Mouse (Mus musculus) megakaryocyte progenitor cell, adult 5-6 weeks (primary cell): ENCODE measurements around the gene Mfsd5. TPM values are rescaled to one million over a fixed set of nuclear protein-coding genes. Genes with fewer than 3 reads are reported as not detected.

Experiments used
- total RNA-seq, 2 experiments: library from RNA; stranded (forward) in 1 of 2; stranded (reverse) in 1 of 2; fragments of 157-497, 149-512 nt in 1 of 2; fragments of 200-1000 nt in 1 of 2; gene quantifications; 2 replicates each; pipeline versions ENCODE4 v1.2.3 to v1.2.4; 2015 to 2017

Mfsd5 gene
- total RNA-seq, 2 experiments from 2014 or later: 25.5 to 28.2 TPM

Other genes starting within 250 kb of the Mfsd5 start
- 163 and 180 TPM in 2 replicates for gene Eif4b, start 205.7 kb upstream of the Mfsd5 start, total RNA-seq (2015)
- 394 and 459 TPM in 2 replicates for gene Eif4b, start 205.7 kb upstream of the Mfsd5 start, total RNA-seq (2017)
- not detected in 2 replicates for gene Tns2, start 179.0 kb upstream of the Mfsd5 start, total RNA-seq (2015)
- gene Tns2, start 179.0 kb upstream of the Mfsd5 start, total RNA-seq (2017): not detected in 2 replicates
- 2.9 and 3.2 TPM in 2 replicates for gene Spryd3, start 143.2 kb upstream of the Mfsd5 start, total RNA-seq (2015)
- 11.5 and 17.9 TPM in 2 replicates for gene Spryd3, start 143.2 kb upstream of the Mfsd5 start, total RNA-seq (2017)
- gene Igfbp6, start 135.1 kb upstream of the Mfsd5 start, total RNA-seq (2015): not detected in 2 replicates
- gene Igfbp6, start 135.1 kb upstream of the Mfsd5 start, total RNA-seq (2017): not detected in 2 replicates
- gene Soat2, start 128.9 kb upstream of the Mfsd5 start, total RNA-seq (2015): 0.73 and 1.9 TPM in 2 replicates
- gene Soat2, start 128.9 kb upstream of the Mfsd5 start, total RNA-seq (2017): 1.2 and 3.3 TPM in 2 replicates
- 19.7 and 28.7 TPM in 2 replicates for gene Zfp740, start 76.2 kb upstream of the Mfsd5 start, total RNA-seq (2015)
- 28.3 and 29.5 TPM in 2 replicates for gene Zfp740, start 76.2 kb upstream of the Mfsd5 start, total RNA-seq (2017)
- gene Csad, start 74.7 kb upstream of the Mfsd5 start, total RNA-seq (2015): 6.3 and 10.2 TPM in 2 replicates
- gene Csad, start 74.7 kb upstream of the Mfsd5 start, total RNA-seq (2017): 6.4 and 8.1 TPM in 2 replicates
- 26.6 and 29.2 TPM in 2 replicates for gene Itgb7, start 47.5 kb upstream of the Mfsd5 start, total RNA-seq (2015)
- gene Itgb7, start 47.5 kb upstream of the Mfsd5 start, total RNA-seq (2017): 36.7 and 44.6 TPM in 2 replicates
- 4.1 and 4.8 TPM in 2 replicates for gene Rarg, start 21.9 kb upstream of the Mfsd5 start, total RNA-seq (2015)
- 3.9 and 4.2 TPM in 2 replicates for gene Rarg, start 21.9 kb upstream of the Mfsd5 start, total RNA-seq (2017)
- gene Gm9918, start 8.9 kb upstream of the Mfsd5 start, total RNA-seq (2015): not detected in 2 replicates
- not detected in 2 replicates for gene Gm9918, start 8.9 kb upstream of the Mfsd5 start, total RNA-seq (2017)
- gene Espl1, start 16.8 kb downstream of the Mfsd5 start, total RNA-seq (2015): 33.9 and 34.8 TPM in 2 replicates
- gene Espl1, start 16.8 kb downstream of the Mfsd5 start, total RNA-seq (2017): 15.0 and 19.2 TPM in 2 replicates
- gene Pfdn5, start 46.7 kb downstream of the Mfsd5 start, total RNA-seq (2015): 345 and 346 TPM in 2 replicates
- 343 and 379 TPM in 2 replicates for gene Pfdn5, start 46.7 kb downstream of the Mfsd5 start, total RNA-seq (2017)
- 26.5 and 28.4 TPM in 2 replicates for gene Myg1, start 52.3 kb downstream of the Mfsd5 start, total RNA-seq (2015)
- gene Myg1, start 52.3 kb downstream of the Mfsd5 start, total RNA-seq (2017): 56.4 and 58.5 TPM in 2 replicates
- gene Aaas, start 71.3 kb downstream of the Mfsd5 start, total RNA-seq (2015): 103 and 110 TPM in 2 replicates
- 141 and 151 TPM in 2 replicates for gene Aaas, start 71.3 kb downstream of the Mfsd5 start, total RNA-seq (2017)
- not detected in 2 replicates for gene Sp7, start 87.7 kb downstream of the Mfsd5 start, total RNA-seq (2015)
- gene Sp7, start 87.7 kb downstream of the Mfsd5 start, total RNA-seq (2017): not detected in 2 replicates
- gene Sp1, start 126.7 kb downstream of the Mfsd5 start, total RNA-seq (2015): 62.0 and 63.9 TPM in 2 replicates
- gene Sp1, start 126.7 kb downstream of the Mfsd5 start, total RNA-seq (2017): 46.4 and 52.9 TPM in 2 replicates
- 0.07 TPM in 1 of 2 replicates, not detected in the other for gene Amhr2, start 165.9 kb downstream of the Mfsd5 start, total RNA-seq (2015)
- not detected in 2 replicates for gene Amhr2, start 165.9 kb downstream of the Mfsd5 start, total RNA-seq (2017)
- 71.0 and 73.0 TPM in 2 replicates for gene Prr13, start 179.6 kb downstream of the Mfsd5 start, total RNA-seq (2015)
- gene Prr13, start 179.6 kb downstream of the Mfsd5 start, total RNA-seq (2017): 48.6 and 51.5 TPM in 2 replicates
- 946 and 973 TPM in 2 replicates for gene Pcbp2, start 191.1 kb downstream of the Mfsd5 start, total RNA-seq (2015)
- 175 and 191 TPM in 2 replicates for gene Pcbp2, start 191.1 kb downstream of the Mfsd5 start, total RNA-seq (2017)
- not detected in 2 replicates for gene Gm10337, start 224.3 kb downstream of the Mfsd5 start, total RNA-seq (2015)
- not detected in 2 replicates for gene Gm10337, start 224.3 kb downstream of the Mfsd5 start, total RNA-seq (2017)
- gene Map3k12, start 237.6 kb downstream of the Mfsd5 start, total RNA-seq (2015): 1.2 TPM in 1 of 2 replicates, not detected in the other
- gene Map3k12, start 237.6 kb downstream of the Mfsd5 start, total RNA-seq (2017): 0.12 and 0.24 TPM in 2 replicates
- gene Tarbp2, start 238.7 kb downstream of the Mfsd5 start, total RNA-seq (2015): 13.1 and 17.4 TPM in 2 replicates
- gene Tarbp2, start 238.7 kb downstream of the Mfsd5 start, total RNA-seq (2017): 22.6 and 26.7 TPM in 2 replicates
- gene Npff, start 245.5 kb downstream of the Mfsd5 start, total RNA-seq (2015): 7.2 and 8.9 TPM in 2 replicates
- gene Npff, start 245.5 kb downstream of the Mfsd5 start, total RNA-seq (2017): 1.2 TPM in 1 of 2 replicates, not detected in the other